Mouse (Mus musculus) liver, postnatal 0 days (tissue): ENCODE measurements at regions not wholly inside any gene's neighbourhood (a gene's known extent, or its start where the extent isn't known, plus 50 kb on each side); places are given as distances from the start of the nearest gene placed in this dataset.

ENCODE experiments used
- CTCF ChIP-seq: sonication (generic); IDR thresholded peaks from 2 replicates; pipeline ENCODE4 v1.5.1; 2016; ENCODE audit warnings: antibody characterized with exemption, low read depth
- EP300 ChIP-seq: IDR thresholded peaks from 2 replicates; pipeline ENCODE4 v1.6.1; 2016; ENCODE audit warnings: antibody characterized with exemption, low read depth, mild to moderate bottlenecking

- no peak for TF ChIP-seq EP300
- TF ChIP-seq CTCF, result no peak
Measured at GRCm38 (mm10) chr8:34473301-34473700, 361.8 kb upstream of the Gm10131 start.
